Mouse (Mus musculus): ENCODE data around the gene Kif1c. TPM values are rescaled to one million over a fixed set of nuclear protein-coding genes. Genes with fewer than 3 reads are reported as not detected.

The Kif1c gene
- polyA plus RNA-seq, 1 experiment, result 103 TPM

DNA sequence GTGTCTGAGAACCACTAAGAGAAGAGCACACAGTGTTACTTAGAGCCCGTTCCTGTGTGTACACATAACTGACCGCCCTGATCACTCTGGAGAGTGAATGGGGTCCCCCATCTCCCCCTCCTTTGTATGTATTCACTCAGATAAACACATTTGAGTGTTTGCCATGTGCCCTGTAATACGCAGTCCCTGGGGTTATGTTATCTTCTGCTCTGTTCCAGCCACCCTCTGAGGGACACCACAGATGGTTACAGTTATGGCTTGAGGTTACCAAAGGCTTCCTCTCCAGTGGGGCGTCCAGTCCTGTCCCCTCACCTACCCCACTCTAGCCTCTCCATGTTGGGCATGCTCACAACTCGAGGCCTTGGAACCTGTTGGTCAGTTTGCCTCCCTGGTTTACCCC is 27.0 kb downstream of the Kif1c start:
- TF ChIP-seq POLR2A (IDR thresholded peaks at IDR 0.05; ENCODE audit: borderline replicate concordance, extremely low read depth, low read depth, low read length), result no peak
- Histone ChIP-seq H3K4me3 (replicated peaks; ENCODE audit: extremely low read depth, low read depth, low read length) (no peak overlapping the region), H3K4me1 (ENCODE audit: control insufficient read depth, insufficient read depth, low read length) (no peaks in the 10 kb centered on the region)
- no peak for DNase-seq
- WGBS, result 74% methylated on average over 5 of the region's 5 CpGs

DNA sequence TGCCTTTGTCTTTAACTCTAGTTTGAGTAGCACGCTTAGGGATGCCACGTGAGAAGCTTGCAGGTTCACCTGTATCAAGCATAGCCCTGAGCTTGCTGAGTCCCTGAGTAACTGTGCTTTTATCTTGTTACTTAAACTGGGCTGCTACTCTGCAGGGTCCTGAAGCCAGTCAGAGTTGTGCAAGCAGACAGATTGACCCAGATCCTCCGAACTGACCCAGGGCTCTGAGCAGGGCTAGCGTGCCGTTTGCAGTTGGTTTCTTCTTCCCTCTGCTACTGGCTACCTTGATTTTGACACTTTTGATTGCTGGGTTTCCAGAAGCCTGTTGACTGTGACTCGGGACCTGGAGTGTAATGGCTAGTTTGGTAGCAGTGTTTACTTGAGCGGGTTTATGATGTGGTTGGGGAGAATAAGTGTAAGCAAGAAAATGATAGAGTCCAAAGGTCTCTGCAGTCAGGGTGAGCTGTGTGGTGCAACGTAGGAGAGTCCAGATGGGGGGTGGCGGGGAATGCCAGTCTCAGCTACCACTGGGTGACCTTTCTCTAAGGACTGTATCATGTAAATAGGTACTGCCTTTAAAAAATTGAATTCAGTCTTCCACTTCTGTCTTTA is 30.2 kb downstream of the Kif1c start:
- TF ChIP-seq CTCF (IDR thresholded peaks at IDR 0.05; ENCODE audit: insufficient read depth, low read length) (no peak), POLR2A (IDR thresholded peaks at IDR 0.05; ENCODE audit: borderline replicate concordance, extremely low read depth, low read depth, low read length) (no peak)
- H3K4me1 ChIP-seq (ENCODE audit: control insufficient read depth, insufficient read depth, low read length), result no peaks in the 10 kb centered on the region
- no peak for DNase-seq
- 74% methylated on average over 9 of the region's 9 CpGs for WGBS
- H3K4me3 ChIP-seq (replicated peaks; ENCODE audit: extremely low read depth, low read depth, low read length), result no peak overlapping the region

DNA sequence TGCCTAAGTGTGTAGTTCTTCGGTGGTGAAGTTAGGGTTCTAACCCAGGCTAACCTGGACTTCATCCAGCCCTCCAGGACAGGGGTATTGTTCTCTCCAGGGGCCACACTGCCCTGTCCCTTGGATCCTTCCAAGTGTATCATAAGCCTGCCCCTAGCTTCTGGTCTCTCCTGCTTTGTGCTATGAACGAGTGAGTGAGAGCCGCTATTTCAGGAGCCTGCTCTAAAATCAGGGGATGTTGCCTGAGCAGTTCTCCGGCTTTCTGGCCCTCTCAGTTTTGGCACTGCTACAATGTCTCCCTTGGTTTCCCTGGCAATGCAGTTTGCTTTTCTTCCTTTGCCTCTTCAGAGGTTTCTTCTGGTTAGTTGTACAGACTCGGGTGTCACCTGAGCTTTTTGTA is 30.8 kb downstream of the Kif1c start:
- Histone ChIP-seq H3K4me3 (replicated peaks; ENCODE audit: extremely low read depth, low read depth, low read length) (no peak overlapping the region), H3K4me1 (ENCODE audit: control insufficient read depth, insufficient read depth, low read length) (no peaks in the 10 kb centered on the region)
- DNase-seq, result no peak
- TF ChIP-seq CTCF (IDR thresholded peaks at IDR 0.05; ENCODE audit: insufficient read depth, low read length), result no peak
- 53% methylated on average over 5 of the region's 5 CpGs for WGBS

DNA sequence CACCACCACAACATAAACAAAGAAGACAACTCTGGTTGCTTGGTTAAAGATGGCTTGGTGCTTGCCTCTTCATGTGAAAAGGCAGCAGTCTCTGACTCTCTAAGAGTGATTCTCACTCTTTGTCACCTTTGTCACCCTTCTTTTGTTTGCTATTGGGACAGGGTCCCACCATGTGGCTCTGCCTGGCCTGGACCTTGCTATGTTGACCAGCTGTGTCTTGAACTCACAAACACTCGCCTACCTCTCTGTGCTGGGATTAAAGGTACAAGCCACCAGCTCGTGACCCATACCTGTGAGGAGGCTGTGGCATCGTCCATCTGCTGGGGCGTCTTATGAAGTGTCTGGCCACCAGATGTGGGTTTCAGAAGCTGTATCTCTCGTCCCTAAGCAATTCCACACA is 32.9 kb downstream of the Kif1c start:
- no peak for TF ChIP-seq POLR2A (IDR thresholded peaks at IDR 0.05; ENCODE audit: borderline replicate concordance, extremely low read depth, low read depth, low read length)
- TF ChIP-seq CTCF (IDR thresholded peaks at IDR 0.05; ENCODE audit: insufficient read depth, low read length), result no peak
- 63% methylated on average over 5 of the region's 5 CpGs for WGBS
- DNase-seq, result no peak
- H3K4me3 ChIP-seq (replicated peaks; ENCODE audit: extremely low read depth, low read depth, low read length), result no peak overlapping the region
- H3K4me1 ChIP-seq (ENCODE audit: control insufficient read depth, insufficient read depth, low read length), result no peaks in the 10 kb centered on the region

DNA sequence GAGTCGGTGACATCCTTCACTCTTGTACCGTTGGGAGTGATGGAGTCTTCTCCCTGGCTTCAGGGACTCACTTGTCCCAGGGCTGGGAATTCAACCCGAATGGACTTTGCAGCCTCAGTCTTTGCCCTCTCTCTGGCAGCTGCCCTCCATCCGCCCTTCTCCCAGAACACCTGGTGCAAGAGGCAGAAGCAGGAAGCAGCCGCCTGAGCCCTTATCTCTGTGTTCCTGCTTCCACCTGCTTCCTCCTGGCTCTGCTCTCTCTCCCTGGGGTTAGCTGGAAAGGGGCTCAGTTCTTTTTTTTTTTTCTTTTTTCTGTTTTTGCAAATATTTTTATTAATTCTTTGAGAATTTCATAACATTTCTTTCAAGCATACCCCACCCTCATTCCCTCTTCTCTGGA is 37.4 kb downstream of the Kif1c start:
- Histone ChIP-seq H3K4me1 (ENCODE audit: control insufficient read depth, insufficient read depth, low read length) (no peaks in the 10 kb centered on the region), H3K4me3 (replicated peaks; ENCODE audit: extremely low read depth, low read depth, low read length) (no peak overlapping the region)
- 41% methylated on average over 5 of the region's 5 CpGs for WGBS
- TF ChIP-seq CTCF (IDR thresholded peaks at IDR 0.05; ENCODE audit: insufficient read depth, low read length) (no peak), POLR2A (IDR thresholded peaks at IDR 0.05; ENCODE audit: borderline replicate concordance, extremely low read depth, low read depth, low read length) (no peak)
- no peak for DNase-seq

DNA sequence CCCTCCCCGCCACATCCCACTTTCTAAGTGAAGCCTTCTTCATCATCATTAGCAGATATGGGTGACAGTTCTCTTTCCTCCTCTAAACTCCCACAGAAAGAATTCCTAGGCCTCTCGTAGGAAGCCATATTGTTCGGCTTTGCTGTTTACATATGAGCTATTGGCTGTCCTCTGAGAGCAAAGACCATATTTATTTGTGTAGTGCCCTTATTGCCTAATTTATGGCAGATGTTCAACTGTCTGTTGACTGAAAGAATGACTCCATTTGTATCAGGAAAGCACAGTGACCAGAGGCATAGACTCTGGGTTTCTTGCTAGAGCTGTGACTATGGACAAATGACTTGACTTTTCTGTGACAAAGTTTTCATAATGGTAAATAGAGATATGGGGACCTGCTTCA is 41.3 kb downstream of the Kif1c start:
- TF ChIP-seq POLR2A (IDR thresholded peaks at IDR 0.05; ENCODE audit: borderline replicate concordance, extremely low read depth, low read depth, low read length), result no peak
- no peak for TF ChIP-seq CTCF (IDR thresholded peaks at IDR 0.05; ENCODE audit: insufficient read depth, low read length)
- no peak overlapping the region for H3K4me3 ChIP-seq (replicated peaks; ENCODE audit: extremely low read depth, low read depth, low read length)
- WGBS, result 80% methylated on average over 3 of the region's 3 CpGs
- no peaks in the 10 kb centered on the region for H3K4me1 ChIP-seq (ENCODE audit: control insufficient read depth, insufficient read depth, low read length)
- no peak for DNase-seq

DNA sequence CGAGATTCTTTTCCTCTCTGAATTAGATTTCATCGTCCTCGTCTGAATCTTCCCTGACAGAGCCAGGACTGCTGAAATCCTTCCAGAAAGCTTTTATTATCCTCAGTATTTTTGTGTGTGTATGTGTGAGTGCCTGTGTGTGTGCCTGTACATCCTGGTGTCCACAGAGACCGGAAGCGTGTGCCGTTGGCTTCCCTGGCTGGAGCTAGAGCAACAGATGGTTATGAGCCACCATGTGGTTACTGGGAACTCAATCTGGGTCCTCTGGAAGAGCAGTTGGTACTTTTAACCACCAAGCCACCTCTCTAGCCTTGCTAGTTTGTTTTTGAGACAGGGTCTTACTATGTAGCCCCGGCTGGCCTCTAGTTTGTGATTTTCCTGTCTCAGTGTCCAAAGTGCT is 41.8 kb downstream of the Kif1c start:
- TF ChIP-seq POLR2A (IDR thresholded peaks at IDR 0.05; ENCODE audit: borderline replicate concordance, extremely low read depth, low read depth, low read length), result no peak
- TF ChIP-seq CTCF (IDR thresholded peaks at IDR 0.05; ENCODE audit: insufficient read depth, low read length), result no peak
- Histone ChIP-seq H3K4me3 (replicated peaks; ENCODE audit: extremely low read depth, low read depth, low read length) (no peak overlapping the region), H3K4me1 (ENCODE audit: control insufficient read depth, insufficient read depth, low read length) (no peaks in the 10 kb centered on the region)
- no peak for DNase-seq
- WGBS, result 78% methylated on average over 7 of the region's 7 CpGs

DNA sequence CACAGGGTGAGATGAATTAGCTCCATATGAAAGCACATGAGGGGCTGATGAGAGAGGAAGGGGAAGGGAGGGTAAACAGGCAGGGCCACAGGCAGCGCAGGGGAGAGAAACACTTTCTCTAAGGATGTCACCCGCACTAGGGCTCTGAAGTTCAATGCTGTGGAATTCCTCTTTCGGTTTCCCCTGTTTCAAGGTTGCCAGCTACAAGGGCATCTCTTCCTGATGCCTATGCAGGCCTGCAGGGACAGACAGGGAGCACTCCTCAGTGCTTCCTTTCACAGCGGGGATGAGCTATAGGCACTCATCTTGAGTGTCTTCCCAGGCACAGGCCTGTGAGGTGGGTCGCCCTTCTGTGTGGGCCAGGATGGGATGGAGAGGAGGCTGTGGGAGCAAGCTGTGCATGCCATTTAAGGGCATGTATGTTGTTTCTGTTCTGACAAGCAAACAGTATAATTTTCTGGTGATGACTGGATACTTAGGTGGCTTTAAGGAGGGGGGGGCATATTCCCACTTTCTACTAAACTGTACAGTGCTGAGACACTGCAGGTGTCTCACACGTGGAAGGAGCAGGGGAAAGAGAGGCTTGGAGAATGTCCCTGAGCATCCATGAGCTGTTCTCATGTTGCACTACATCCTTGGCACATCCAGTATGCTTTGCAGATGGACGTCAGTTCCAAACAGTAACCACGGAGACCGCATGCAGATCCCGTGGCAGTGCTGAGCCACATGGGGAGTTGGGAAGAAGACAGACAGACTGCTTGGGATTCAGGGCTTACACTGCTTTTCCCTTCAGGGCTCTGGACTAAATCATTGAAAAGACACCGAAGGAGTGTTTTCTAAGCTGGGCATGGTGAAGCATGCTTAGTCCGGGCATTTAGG is 42.5 kb downstream of the Kif1c start:
- WGBS, result 80% methylated on average over 12 of the region's 12 CpGs
- TF ChIP-seq CTCF (IDR thresholded peaks at IDR 0.05; ENCODE audit: insufficient read depth, low read length) (no peak), POLR2A (IDR thresholded peaks at IDR 0.05; ENCODE audit: borderline replicate concordance, extremely low read depth, low read depth, low read length) (no peak)
- Histone ChIP-seq H3K4me3 (replicated peaks; ENCODE audit: extremely low read depth, low read depth, low read length) (no peak overlapping the region), H3K4me1 (ENCODE audit: control insufficient read depth, insufficient read depth, low read length) (no peaks in the 10 kb centered on the region)
- DNase-seq, result no peak

DNA sequence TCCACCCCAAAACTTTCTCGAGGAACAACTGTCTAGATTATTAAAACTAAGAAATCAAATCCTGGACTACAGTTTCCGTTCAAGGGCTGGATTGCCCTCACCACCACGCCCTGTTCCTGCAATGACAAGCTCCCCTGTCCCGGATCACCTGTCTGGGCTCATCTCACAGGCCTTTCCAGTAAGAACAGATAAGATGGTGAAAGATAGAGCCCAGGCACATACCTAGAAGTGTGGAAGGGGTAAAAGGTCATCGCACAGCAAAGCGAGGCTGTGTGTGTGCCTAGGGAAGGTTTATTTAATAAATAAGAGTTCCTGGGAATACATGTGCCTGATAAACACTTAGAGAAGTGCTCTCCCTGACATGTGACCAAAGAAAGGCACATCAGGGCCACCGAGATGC is 45.3 kb downstream of the Kif1c start:
- WGBS, result 69% methylated on average over 7 of the region's 7 CpGs
- TF ChIP-seq CTCF (IDR thresholded peaks at IDR 0.05; ENCODE audit: insufficient read depth, low read length) (no peak), POLR2A (IDR thresholded peaks at IDR 0.05; ENCODE audit: borderline replicate concordance, extremely low read depth, low read depth, low read length) (no peak)

More for the DNA sequence above, 45.3 kb downstream of the Kif1c start:
- Histone ChIP-seq H3K4me1 (ENCODE audit: control insufficient read depth, insufficient read depth, low read length) (no peaks in the 10 kb centered on the region), H3K4me3 (replicated peaks; ENCODE audit: extremely low read depth, low read depth, low read length) (no peak overlapping the region)
- DNase-seq, result no peak
